ENCODE assay signal across 26 mouse cellular contexts in genomic region chrX:13329611-13330010, GRCm38 (mm10). TPM values are rescaled to one million over a fixed set of nuclear protein-coding genes. Genes with fewer than 3 reads are reported as not detected.
DNase-seq lines count a peak whose midpoint lies in the region; ATAC-seq and TF ChIP-seq lines count a peak whose summit lies in the region.
"Had no signal": no experiment of that assay in that cellular context is flagged by ENCODE, and none has a peak within 500 bp of the region (broad histone marks: within the 10 kb centered on the region; RNA-seq: fewer than 3 reads in every experiment).

No protein-coding gene starts in this region.

- H3K36me3 ChIP-seq in ES-E14 (ENCODE audit: control insufficient read depth, insufficient read depth, low read length, poor library complexity, severe bottlenecking): no peaks in the 10 kb centered on the region
- H3K36me3 ChIP-seq in forebrain, embryonic 14.5 days (ENCODE audit: control insufficient read depth, insufficient read depth, low read length): no peaks in the 10 kb centered on the region
- H3K36me3 ChIP-seq in heart, embryonic 11.5 days (ENCODE audit: control insufficient read depth, insufficient read depth, low read length): no peaks in the 10 kb centered on the region
- H3K36me3 ChIP-seq: G1E had no signal

- no peaks in the 10 kb centered on the region for H3K27me3 ChIP-seq in forebrain, embryonic 14.5 days (replicated peaks; ENCODE audit: control insufficient read depth, insufficient read depth, low read length)
- H3K27me3 ChIP-seq in heart, embryonic 11.5 days (ENCODE audit: control insufficient read depth, insufficient read depth, low read length): peaks cover 5% of the 10 kb centered on the region; the same call in 1 of the 2 replicates
- H3K27me3 ChIP-seq: CH12.LX had no signal

- H3K9me3 ChIP-seq in ES-E14 (ENCODE audit: control insufficient read depth, insufficient read depth, low read depth, low read length): no peaks in the 10 kb centered on the region
- H3K9me3 ChIP-seq in forebrain, embryonic 14.5 days (replicated peaks; ENCODE audit: control insufficient read depth, low read length): no peaks in the 10 kb centered on the region
- no peaks in the 10 kb centered on the region for H3K9me3 ChIP-seq in heart, embryonic 11.5 days (replicated peaks; ENCODE audit: control insufficient read depth, low read length)
- H3K9me3 ChIP-seq: G1E had no signal

- H3K4me2 ChIP-seq in forebrain, embryonic 14.5 days (ENCODE audit: low read length): no peak overlapping the region
- H3K4me2 ChIP-seq in heart, embryonic 11.5 days: no peak overlapping the region

- no peak for ATAC-seq in forebrain, embryonic 14.5 days
- ATAC-seq in heart, embryonic 11.5 days (replicated peaks; ENCODE audit: insufficient number of reproducible peaks, low FRiP score, low TSS enrichment): no peak
- ATAC-seq: activated CD4-positive, CD25-positive, alpha-beta regulatory T cell, adult 4 months; CD4-positive, CD25-positive, alpha-beta regulatory T cell, adult 4 months; Patski had no signal

- in situ Hi-C loops in ES-E14 (cut with MboI; ENCODE audit: low sequenced_read_pairs in 2 of 2, unreplicated experiment in 2 of 2): no loop called here

- H3K27ac ChIP-seq in ES-E14 (ENCODE audit: insufficient read depth, low read depth, low read length, poor library complexity, severe bottlenecking): no peak overlapping the region
- H3K27ac ChIP-seq in forebrain, embryonic 14.5 days (ENCODE audit: low read depth, low read length): no peak overlapping the region
- no peak overlapping the region for H3K27ac ChIP-seq in heart, embryonic 11.5 days (ENCODE audit: low read depth, low read length)

- H3K4me3 ChIP-seq in ES-E14 (ENCODE audit: insufficient read depth in 1 of 2, low read depth in 1 of 2, low read length in 2 of 2, poor library complexity in 1 of 2, severe bottlenecking in 1 of 2): no peak overlapping the region
- H3K4me3 ChIP-seq in forebrain, embryonic 14.5 days (ENCODE audit: low read depth, low read length): no peak overlapping the region
- H3K4me3 ChIP-seq in heart, embryonic 11.5 days (ENCODE audit: low read depth, low read length): no peak overlapping the region

- DNase-seq in ES-CJ7 (ENCODE audit: low read depth, low spot score) (peak; percentile 50), ES-E14 (ENCODE audit: low read depth, low spot score) (peak; percentile 9), R1 (ENCODE audit: low read depth, low spot score) (peak; percentile 53), ZHBTc4 (ENCODE audit: low read depth, low spot score) (peak; percentile 39)
- no peak for DNase-seq in B cell, adult 2 months
- no peak for DNase-seq in forebrain, embryonic 14.5 days (ENCODE audit: low spot score)
- DNase-seq in cerebellum, adult 8-10 months: no peak
- DNase-seq: adrenal gland, adult 2 months; adrenal gland, adult 8-10 months; adrenal gland, postnatal 10 days; adrenal gland, postnatal 14 days; adrenal gland, postnatal 25 days; adrenal gland, postnatal 36 days; cerebellum, adult 11 months; cerebellum, adult 11-12 months; cerebellum, adult 18-20 months; cerebellum, adult 2 months; cerebellum, adult 9-10 months; cerebellum, adult 9-11 months; cerebellum, postnatal 10 days had no signal

- no peak overlapping the region for H3K9ac ChIP-seq in ES-E14 (ENCODE audit: insufficient read depth, low read depth, low read length, poor library complexity, severe bottlenecking)
- H3K9ac ChIP-seq in forebrain, embryonic 14.5 days (ENCODE audit: low read length): no peak overlapping the region
- H3K9ac ChIP-seq in heart, embryonic 11.5 days (ENCODE audit: low read depth, low read length): no peak overlapping the region

- 80% methylated on average over 7 of the region's 7 CpGs for WGBS in forebrain, embryonic 14.5 days
- WGBS in heart, embryonic 11.5 days (ENCODE audit: insufficient replicate concordance): 73% methylated on average over 7 of the region's 7 CpGs

- H3K4me1 ChIP-seq in ES-E14 (ENCODE audit: control insufficient read depth in 2 of 2, insufficient read depth in 2 of 2, low read length in 2 of 2, poor library complexity in 1 of 2): 0 out of 4 replicates have a peak, but pooled peaks cover 0 to 2% of the 10 kb centered on the region in 2 experiments
- no peaks in the 10 kb centered on the region for H3K4me1 ChIP-seq in forebrain, embryonic 14.5 days (ENCODE audit: control insufficient read depth, insufficient read depth, low read length)
- H3K4me1 ChIP-seq in heart, embryonic 11.5 days (ENCODE audit: control insufficient read depth, insufficient read depth, low read length): no peaks in the 10 kb centered on the region

TF ChIP-seq in ES-E14, 5 proteins besides CTCF, POLR2A, EP300 and RAD21:
- no peak for TF ChIP-seq MAFK (IDR thresholded peaks at IDR 0.05; ENCODE audit: insufficient read depth, low read depth, low read length)
- TF ChIP-seq ZNF384 (IDR thresholded peaks at IDR 0.05; ENCODE audit: low read depth, low read length): no peak
- no peak for TF ChIP-seq CHD2 (IDR thresholded peaks at IDR 0.05; ENCODE audit: low read depth, low read length)
- no peak for TF ChIP-seq HCFC1 (IDR thresholded peaks at IDR 0.05; ENCODE audit: borderline replicate concordance, insufficient read depth, low read length)
- TF ChIP-seq ZC3H11A (IDR thresholded peaks at IDR 0.05; ENCODE audit: borderline replicate concordance, low read depth, low read length): no peak

RNA-seq across cellular contexts. Expression of gene Ddx3x, which starts 48.8 kb away (rescaled TPM):
- 191 and 253 TPM in 2 replicates for total RNA-seq in ES-E14 (2012; rRNA removed)
- 132 TPM in 2 replicates for polyA plus RNA-seq in forebrain, embryonic 14.5 days (2014; fragmentation: Nextera tagmentation; extraction: Ambion mirVana)
- polyA plus RNA-seq in heart, embryonic 11.5 days (2014; fragmentation: Nextera tagmentation; extraction: Ambion mirVana): 99.8 and 111 TPM in 2 replicates

Comparison
In these comparisons a context has a peak if more than half of its experiments do, and no peak if none do; other contexts are left out.
1. DNase-seq: peak in ES-CJ7 (single experiment), ES-E14 (single experiment), R1 (single experiment) and ZHBTc4 (single experiment); none in B cell, adult 2 months (0 of 2), forebrain, embryonic 14.5 days (single experiment) and cerebellum, adult 8-10 months (single experiment).